Mouse (Mus musculus) liver, adult 2 months (tissue): Measurements from ENCODE around the gene Gsk3a. TPM values are rescaled to one million over a fixed set of nuclear protein-coding genes. Genes with fewer than 3 reads are reported as not detected.

Experiments used
- DNase-seq: peaks from one replicate; pipeline ENCODE4 v3.0.0-alpha.2; 2011; ENCODE audit warnings: low read depth, low spot score; ENCODE audit errors: extremely low read depth
- H3K27ac ChIP-seq: fragments of 200-500 bp; replicated peaks from 2 replicates; pipeline ENCODE4 v1.5.1; 2012; ENCODE audit warnings: low read depth, mild to moderate bottlenecking, control low read depth, inconsistent platforms, low read length; ENCODE audit not compliant: insufficient read depth
- H3K27me3 ChIP-seq: fragments of 200-500 bp; 2 replicates; pipeline ENCODE4 v1.6.1; 2012; ENCODE audit warnings: mild to moderate bottlenecking, moderate library complexity, low read length, inconsistent platforms; ENCODE audit not compliant: control insufficient read depth, insufficient read depth
- H3K36me3 ChIP-seq: fragments of 200-500 bp; 2 replicates; pipeline ENCODE4 v1.6.1; 2012; ENCODE audit warnings: low read length, inconsistent platforms; ENCODE audit not compliant: control insufficient read depth, insufficient read depth
- H3K4me1 ChIP-seq: fragments of 200-500 bp; 2 replicates; pipeline ENCODE4 v1.6.1; 2011; ENCODE audit warnings: low read length; ENCODE audit not compliant: control insufficient read depth, insufficient read depth
- H3K4me3 ChIP-seq: fragments of 200-500 bp; 2 replicates; pipeline ENCODE4 v1.5.1; 2011; ENCODE audit warnings: low read depth, mild to moderate bottlenecking, control low read depth, low read length, moderate library complexity; ENCODE audit not compliant: insufficient read depth
- H3K79me2 ChIP-seq: fragments of 200-500 bp; 2 replicates; pipeline ENCODE4 v1.6.1; 2012; ENCODE audit warnings: inconsistent platforms, mild to moderate bottlenecking, low read length, moderate library complexity; ENCODE audit not compliant: control insufficient read depth, insufficient read depth
- H3K9ac ChIP-seq: fragments of 200-500 bp; 2 replicates; pipeline ENCODE4 v1.6.1; 2012; ENCODE audit warnings: low read depth, mild to moderate bottlenecking, control low read depth, inconsistent platforms, low read length
- CTCF ChIP-seq: fragments of 200-500 bp; IDR thresholded peaks from 2 replicates; pipeline ENCODE4 v1.5.1; 2011; ENCODE audit warnings: low read depth, low read length, control low read depth
- POLR2A ChIP-seq: fragments of 200-500 bp; IDR thresholded peaks from 2 replicates; pipeline ENCODE4 v1.6.1; 2011; ENCODE audit warnings: low read length, control low read depth; ENCODE audit not compliant: insufficient read depth; ENCODE audit errors: extremely low read depth
- WGBS: fragments of 180-500 bp; shearing (Covaris S2); methylation state at CpG from one replicate; pipeline ENCODE4 v1.1.7; 2018; 5-methylcytosine and 5-hydroxymethylcytosine counted together
- polyA plus RNA-seq: library from polyadenylated mRNA; depleted of rRNA; stranded (reverse); fragments of >200 nt; gene quantifications from 2 replicates; pipeline ENCODE4 v1.2.3, GENCODE M21; 2012
- total RNA-seq: library from RNA; depleted of rRNA; stranded (reverse); fragments of >200 nt; gene quantifications from 2 replicates; pipeline ENCODE4 v1.2.3, GENCODE M21; 2014

The Gsk3a gene
- total and polyA plus RNA-seq, 2 experiments: 9.1 to 74.5 TPM

GRCm38 (mm10) chr7:25248018-25248647 is 10.5 kb upstream of the Gsk3a start:
- TF ChIP-seq CTCF (no peak), POLR2A (no peak)

GRCm38 (mm10) chr7:25247498-25247897 is 9.8 kb upstream of the Gsk3a start:
- no peak for DNase-seq
- Histone ChIP-seq H3K79me2 (peaks cover 41% of the 10 kb centered on the region; the same call in 1 of the 2 replicates), H3K36me3 (peaks cover 4% of the 10 kb centered on the region; the same call in 1 of the 2 replicates), H3K4me1 (peaks cover 12% of the 10 kb centered on the region), H3K4me3 (no peak overlapping the region), H3K9ac (peak overlapping the region; percentile 23; the same call in 1 of the 2 replicates), H3K27me3 (no peaks in the 10 kb centered on the region), H3K27ac (no peak overlapping the region)
- TF ChIP-seq CTCF (no peak), POLR2A (no peak)
- 40% methylated on average over 3 of the region's 3 CpGs for WGBS

More at GRCm38 (mm10) chr7:25248018-25248647, 10.5 kb upstream of the Gsk3a start:
- H3K4me3 ChIP-seq: peak overlapping the region; percentile 90
- peak overlapping the region; percentile 86 for H3K27ac ChIP-seq
- no peak for DNase-seq
- no peaks in the 10 kb centered on the region for H3K27me3 ChIP-seq
- H3K9ac ChIP-seq: peak overlapping the region; percentile 93
- peaks cover 12% of the 10 kb centered on the region for H3K4me1 ChIP-seq
- 12% methylated on average over 18 of the region's 18 CpGs for WGBS
- peaks cover 4% of the 10 kb centered on the region; the same call in 1 of the 2 replicates for H3K36me3 ChIP-seq
- peaks cover 41% of the 10 kb centered on the region; the same call in 1 of the 2 replicates for H3K79me2 ChIP-seq

- H3K79me2 ChIP-seq: peaks cover 41% of the 10 kb centered on the region; the same call in 1 of the 2 replicates
Measured at GRCm38 (mm10) chr7:25246759-25247137, 9.1 kb upstream of the Gsk3a start.

GRCm38 (mm10) chr7:25246079-25246758 is 8.6 kb upstream of the Gsk3a start:
- Histone ChIP-seq H3K36me3 (peaks cover 4% of the 10 kb centered on the region; the same call in 1 of the 2 replicates), H3K27me3 (no peaks in the 10 kb centered on the region), H3K4me3 (no peak overlapping the region), H3K27ac (peak overlapping the region; percentile 25; the same call in 1 of the 2 replicates), H3K4me1 (peaks cover 12% of the 10 kb centered on the region), H3K79me2 (peaks cover 41% of the 10 kb centered on the region; the same call in 1 of the 2 replicates), H3K9ac (no peak overlapping the region)
- no peak for DNase-seq
- 45% methylated on average over 20 of the region's 20 CpGs for WGBS
- TF ChIP-seq POLR2A (no peak), CTCF (no peak)

More at GRCm38 (mm10) chr7:25246759-25247137, 9.1 kb upstream of the Gsk3a start:
- Histone ChIP-seq H3K36me3 (peaks cover 4% of the 10 kb centered on the region; the same call in 1 of the 2 replicates), H3K27me3 (no peaks in the 10 kb centered on the region), H3K27ac (peak overlapping the region; percentile 25; the same call in 1 of the 2 replicates), H3K9ac (no peak overlapping the region), H3K4me3 (no peak overlapping the region), H3K4me1 (peaks cover 12% of the 10 kb centered on the region)
- no peak for DNase-seq
- 46% methylated on average over 4 of the region's 4 CpGs for WGBS
- TF ChIP-seq POLR2A: no peak
- no peak for TF ChIP-seq CTCF

GRCm38 (mm10) chr7:25244562-25245369 is 7.1 kb upstream of the Gsk3a start:
- H3K27ac ChIP-seq: no peak overlapping the region
- peaks cover 33% of the 10 kb centered on the region; the same call in 1 of the 2 replicates for H3K79me2 ChIP-seq
- peaks cover 4% of the 10 kb centered on the region; the same call in 1 of the 2 replicates for H3K36me3 ChIP-seq
- H3K4me3 ChIP-seq: no peak overlapping the region
- DNase-seq: no peak
- H3K4me1 ChIP-seq: peaks cover 12% of the 10 kb centered on the region
- WGBS: 92% methylated on average over 30 of the region's 30 CpGs
- H3K27me3 ChIP-seq: no peaks in the 10 kb centered on the region
- TF ChIP-seq CTCF (no peak), POLR2A (no peak)
- H3K9ac ChIP-seq: no peak overlapping the region
